Mouse (Mus musculus) ES-Bruce4 (cell line): ENCODE results near the gene Dbil5.

ENCODE experiments used
- CTCF ChIP-seq: IDR thresholded peaks from one replicate; pipeline ENCODE4 v1.8.1; 2011; ENCODE audit warnings: low read depth, low read length
- EP300 ChIP-seq: IDR thresholded peaks from 2 replicates; pipeline ENCODE4 v1.6.1; 2011; ENCODE audit warnings: low read depth, low read length; ENCODE audit not compliant: insufficient read depth
- POLR2A ChIP-seq: IDR thresholded peaks from one replicate; pipeline ENCODE4 v1.8.1; 2011; ENCODE audit warnings: low read length; ENCODE audit not compliant: insufficient read depth

DNA sequence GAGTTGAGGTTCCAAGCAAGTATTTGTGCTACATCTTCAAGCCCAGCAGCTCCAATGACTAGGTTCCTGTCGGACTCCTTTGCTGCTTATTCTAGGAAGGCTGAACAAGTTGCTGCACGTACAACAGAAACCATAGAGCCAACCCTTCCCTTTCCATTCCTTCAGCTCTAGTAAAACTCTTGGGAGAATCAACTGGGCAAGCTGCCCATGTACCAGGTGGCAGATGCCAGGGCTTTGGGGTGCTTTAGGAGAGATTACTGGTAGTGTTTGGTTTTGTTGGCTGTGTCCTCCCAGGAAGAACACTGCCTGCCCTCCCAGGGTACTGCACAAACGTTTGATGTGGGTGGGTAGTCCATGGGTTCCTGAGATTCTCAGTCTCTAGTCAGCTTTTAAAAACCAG lies 34.6 kb downstream of the Dbil5 start:
- TF ChIP-seq CTCF (no peak), EP300 (no peak), POLR2A (no peak)
